Mouse (Mus musculus): Measurements from ENCODE around the gene Pigk.

GRCm38 (mm10) chr3:152699261-152699660 is 14.6 kb upstream of the Pigk start:
- TF ChIP-seq CTCF (IDR thresholded peaks at IDR 0.05): no peak
- TF ChIP-seq EP300 (IDR thresholded peaks at IDR 0.05): no peak
